Mouse (Mus musculus) retina, adult 2 months (tissue): ENCODE measurements around the gene Pef1.

Experiments used
- DNase-seq: peaks from one replicate; pipeline ENCODE4 v3.0.0-alpha.2; 2012; ENCODE audit warnings: low read depth, low spot score

Gene Pef1

GRCm38 (mm10) chr4:130138441-130139213 is 36.3 kb downstream of the Pef1 start:
- peak; percentile 23 for DNase-seq

DNA sequence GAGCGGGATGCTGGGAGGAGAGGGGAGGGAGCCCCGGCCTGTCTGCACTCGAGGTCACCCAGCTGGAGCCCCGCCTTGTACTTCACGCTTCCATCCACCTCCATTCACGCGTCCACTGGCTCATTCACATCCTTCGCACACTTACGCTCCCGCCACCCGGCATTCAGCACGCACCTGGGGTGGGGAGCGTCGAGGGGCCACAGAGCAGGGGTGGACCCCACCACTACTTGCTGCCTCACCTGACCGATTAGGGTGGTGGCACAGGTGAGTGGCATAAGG is 36.8 kb downstream of the Pef1 start, which contains the start of gene Hcrtr1:
TSS of gene Hcrtr1 (minus strand) at position 146 of the 279 bp plus-strand sequence.
- DNase-seq, result no peak

- DNase-seq, result no peak
Measured at GRCm38 (mm10) chr4:130140992-130141402, 38.6 kb downstream of the Pef1 start.

DNA sequence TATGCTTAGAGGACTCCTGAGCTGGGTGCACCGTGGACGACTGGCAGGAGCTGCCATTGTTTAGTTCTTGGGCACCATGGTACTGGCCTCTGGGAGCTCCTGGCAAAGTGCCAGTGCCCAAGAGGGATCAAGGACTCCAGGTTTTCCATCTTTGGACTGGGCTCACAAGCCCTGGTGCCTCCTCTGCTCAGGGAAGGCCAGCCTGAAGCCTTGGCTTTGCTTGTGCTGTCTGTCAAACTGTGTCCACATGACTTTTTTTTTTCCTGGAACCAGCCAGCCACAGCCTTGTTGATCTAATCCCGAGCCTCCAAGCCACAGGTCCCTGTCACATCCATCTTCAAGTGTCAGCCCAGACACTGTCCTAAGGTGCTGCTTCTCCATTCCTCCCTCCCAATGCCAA is 39.4 kb downstream of the Pef1 start:
- no peak for DNase-seq

GRCm38 (mm10) chr4:130148405-130148804 is 46.0 kb downstream of the Pef1 start:
- DNase-seq, result no peak

DNA sequence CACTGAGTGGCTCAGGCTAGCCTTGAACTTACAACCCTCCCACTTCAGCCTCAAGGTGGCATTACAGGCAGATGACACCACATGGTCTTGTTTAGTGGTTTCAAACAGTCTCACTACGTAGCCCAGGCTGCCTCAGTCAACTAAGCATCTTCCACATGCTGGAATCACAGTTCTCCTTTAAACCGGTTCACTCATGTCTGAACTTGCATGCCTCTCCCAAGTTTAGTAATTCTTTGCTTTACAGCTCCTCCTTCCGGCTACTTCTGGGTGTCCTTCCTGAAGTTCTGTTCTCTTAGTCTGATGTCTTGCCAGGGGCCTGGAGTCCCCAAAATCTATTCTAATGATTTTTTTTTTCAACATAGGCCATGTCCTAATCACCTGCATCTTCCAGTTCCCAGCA is 51.9 kb downstream of the Pef1 start:
- no peak for DNase-seq

DNA sequence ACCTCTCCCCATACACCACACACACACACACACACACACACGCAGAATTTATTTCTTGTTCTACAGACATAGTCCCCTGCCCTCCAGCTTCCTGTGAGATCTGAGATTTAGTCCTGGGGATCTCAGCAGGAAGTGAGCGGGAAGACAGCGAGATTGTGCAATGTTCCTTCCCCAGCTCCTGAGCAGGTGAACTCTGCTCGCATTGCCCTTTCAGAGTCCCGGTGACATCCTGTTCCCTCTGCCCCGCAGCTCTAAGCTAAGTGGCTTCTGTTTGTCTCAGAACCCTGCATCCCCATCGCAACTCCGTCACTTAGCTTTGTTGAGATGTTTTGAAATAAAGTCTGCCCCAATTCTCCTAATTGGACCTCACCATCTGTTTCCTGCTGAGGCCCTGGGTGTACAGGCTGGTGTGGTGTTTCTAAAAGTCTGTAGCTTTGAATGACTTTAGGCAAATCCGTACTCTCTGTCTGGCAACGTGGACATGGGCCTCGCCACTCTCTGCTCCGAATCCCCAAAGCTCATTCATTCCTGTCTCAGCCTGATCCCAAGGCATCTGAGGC is 54.5 kb downstream of the Pef1 start:
- DNase-seq, result no peak

- DNase-seq, result no peak
Measured at GRCm38 (mm10) chr4:130161349-130161748, 59.0 kb downstream of the Pef1 start.

DNA sequence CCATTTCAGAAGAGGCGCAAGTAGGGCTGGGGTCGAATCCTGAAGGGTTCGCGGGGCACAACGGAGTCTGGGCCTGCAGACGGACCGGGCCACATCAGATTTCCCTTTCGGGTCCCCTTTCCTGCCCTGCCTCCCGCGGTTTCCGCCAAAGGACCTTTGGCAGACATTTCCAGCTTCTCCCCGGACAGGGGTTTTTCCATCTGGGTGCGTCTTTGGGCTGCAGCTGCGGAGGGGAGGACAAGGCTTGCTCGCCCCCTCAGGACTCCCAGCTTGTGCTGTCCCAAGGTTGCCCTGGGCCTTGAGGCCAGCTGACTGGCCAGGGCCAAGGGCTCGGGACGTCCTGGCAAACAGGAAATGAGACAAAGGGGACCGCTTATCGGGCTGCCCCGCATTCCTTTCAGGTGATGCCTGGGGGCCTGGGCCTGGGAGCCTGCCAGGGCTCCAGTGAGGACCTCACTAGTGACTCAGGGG is 61.1 kb downstream of the Pef1 start:
- no peak for DNase-seq

DNA sequence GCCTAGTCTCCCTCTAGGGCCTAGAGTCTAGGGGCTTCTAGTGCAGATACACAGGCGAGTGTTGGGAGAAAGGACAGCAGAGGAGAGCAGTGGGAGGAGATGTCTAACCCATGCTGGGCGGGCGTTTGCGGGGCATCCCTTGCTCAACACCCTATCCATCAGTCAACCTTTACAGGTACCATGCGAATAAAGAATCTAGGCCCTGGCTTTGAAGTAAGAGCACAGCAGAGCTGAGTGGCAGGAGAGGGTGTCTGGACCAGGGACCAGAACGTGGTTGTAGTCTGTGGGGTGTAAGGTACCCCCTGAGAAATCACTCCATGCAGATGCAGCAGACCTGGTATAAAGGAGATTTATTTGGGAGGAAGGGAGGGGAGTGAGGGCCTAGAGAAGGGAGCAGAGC is 61.8 kb downstream of the Pef1 start:
- DNase-seq, result no peak

- no peak for DNase-seq
Measured at GRCm38 (mm10) chr4:130166061-130166460, 63.7 kb downstream of the Pef1 start.

- no peak for DNase-seq
Measured at GRCm38 (mm10) chr4:130166592-130166991, 64.2 kb downstream of the Pef1 start.

DNA sequence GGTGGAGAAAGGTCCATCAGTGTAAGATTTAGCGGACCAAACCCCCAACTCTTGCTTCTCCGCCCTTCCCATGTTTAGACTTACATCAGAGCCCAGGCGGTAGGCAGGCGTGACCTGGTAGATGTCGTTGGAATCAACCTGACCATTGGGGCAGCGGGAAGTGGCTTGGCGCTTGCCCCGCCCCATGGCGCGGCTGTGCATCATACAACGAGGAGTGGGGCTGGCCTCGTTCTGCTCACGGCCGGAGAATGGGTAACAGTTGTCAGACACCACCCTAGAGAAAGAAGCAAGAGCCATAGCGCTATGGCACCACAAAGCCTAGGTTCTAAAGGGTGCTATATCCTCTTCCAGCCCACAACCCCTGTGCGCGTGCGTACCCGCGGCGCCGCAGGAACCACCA is 65.0 kb downstream of the Pef1 start:
- DNase-seq, result no peak

- DNase-seq, result no peak
Measured at GRCm38 (mm10) chr4:130167814-130168213, 65.5 kb downstream of the Pef1 start.

DNA sequence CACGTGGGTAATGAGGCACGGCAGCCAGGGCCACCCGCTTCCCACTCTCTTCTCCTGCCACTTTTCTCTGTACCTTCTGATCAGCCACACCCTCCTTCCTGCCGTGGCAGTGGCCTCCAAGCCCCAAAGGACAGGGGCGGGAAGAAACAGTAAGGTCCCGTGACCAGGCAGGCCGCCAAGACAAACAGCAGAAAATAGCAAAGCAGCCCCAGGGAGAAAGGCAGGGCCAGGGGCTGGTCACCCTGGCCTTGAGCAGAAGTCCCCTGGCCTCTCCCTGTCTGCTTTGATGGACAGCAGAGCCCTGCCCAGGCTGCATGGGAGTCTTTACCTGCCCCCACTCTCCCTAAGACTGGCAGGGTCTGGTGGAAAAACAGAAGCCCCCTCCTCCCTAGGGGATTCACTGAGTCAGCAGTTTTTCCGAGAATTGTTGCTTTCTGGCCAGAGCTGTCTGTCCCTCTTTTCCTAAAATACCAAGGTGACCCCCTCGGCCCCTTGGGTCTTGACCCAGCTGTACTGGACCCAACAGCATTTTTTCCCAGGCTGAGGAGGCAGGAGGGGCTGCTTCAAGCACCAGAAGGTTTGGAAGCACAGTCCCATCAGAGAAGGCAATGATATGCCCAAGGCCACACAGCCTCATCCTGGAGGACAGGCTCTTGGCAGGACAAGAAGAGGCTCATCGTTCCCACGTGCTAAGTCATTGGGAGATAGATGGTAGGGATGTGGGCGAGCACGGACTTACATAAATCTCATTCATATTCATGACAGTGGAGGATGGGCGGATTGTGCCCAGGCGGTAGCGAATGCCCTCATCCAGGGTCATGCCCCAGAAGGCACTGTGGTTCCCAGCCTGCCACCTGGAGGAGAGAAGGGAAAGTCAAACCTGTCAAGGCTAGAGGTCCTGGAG is 66.2 kb downstream of the Pef1 start:
- no peak for DNase-seq

GRCm38 (mm10) chr4:130169411-130169971 is 67.1 kb downstream of the Pef1 start:
- DNase-seq, result no peak

DNA sequence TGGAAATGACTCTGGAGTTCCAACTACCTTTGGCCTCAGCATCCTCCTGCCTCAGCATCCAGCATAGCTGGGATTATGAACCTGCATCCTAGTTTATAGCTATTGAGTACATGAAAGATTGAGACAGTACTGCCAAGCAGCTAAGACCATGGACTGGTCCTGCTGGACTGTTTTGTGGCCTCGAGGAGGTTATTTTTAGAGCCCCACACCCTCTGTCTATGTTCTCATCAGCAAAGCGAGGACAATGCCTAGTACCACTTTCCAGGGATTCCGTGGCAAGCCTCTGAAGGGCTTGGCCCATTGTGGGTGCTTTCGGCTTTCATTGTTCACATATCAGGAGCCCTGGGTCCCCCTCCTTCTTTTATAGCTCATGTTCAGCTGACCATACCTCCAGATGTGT is 68.0 kb downstream of the Pef1 start:
- DNase-seq, result no peak

- DNase-seq, result no peak
Measured at GRCm38 (mm10) chr4:130171951-130172765, 69.8 kb downstream of the Pef1 start.

DNA sequence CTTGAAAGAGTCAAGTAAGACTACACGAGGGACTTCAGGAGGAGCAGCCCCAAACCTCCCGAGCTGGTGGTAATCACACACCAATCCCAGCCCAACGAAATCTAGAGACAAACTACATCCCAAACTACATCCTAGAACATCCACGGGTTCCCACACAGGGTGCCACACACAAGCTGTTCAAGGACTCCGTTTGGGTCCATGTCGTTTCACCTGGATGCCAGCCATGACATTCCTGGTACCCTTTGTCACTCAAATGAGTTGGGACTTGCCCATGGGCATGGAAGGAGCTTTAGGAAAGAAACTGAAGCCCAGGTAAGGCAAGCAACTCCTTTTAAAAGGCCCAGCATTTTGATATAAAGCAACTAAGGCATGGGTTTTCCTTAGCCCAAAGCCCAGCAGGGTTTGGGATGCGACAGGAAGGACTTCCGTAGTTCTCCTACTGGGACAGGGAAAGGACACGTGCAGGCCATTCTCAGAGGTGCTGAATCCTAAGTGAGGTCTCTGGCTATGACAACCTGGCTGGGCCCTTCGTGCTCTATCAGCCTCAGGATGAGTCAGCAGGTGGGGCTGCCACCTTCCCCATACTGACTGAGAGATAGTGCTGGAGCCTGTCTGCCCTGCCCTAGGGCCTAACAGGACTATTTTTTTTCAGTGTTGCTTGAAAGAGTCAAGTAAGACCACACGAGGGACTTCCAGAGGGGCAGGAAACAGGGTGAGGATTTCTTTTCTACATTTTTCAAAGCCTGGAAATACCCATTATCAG is 70.9 kb downstream of the Pef1 start:
- no peak for DNase-seq

DNA sequence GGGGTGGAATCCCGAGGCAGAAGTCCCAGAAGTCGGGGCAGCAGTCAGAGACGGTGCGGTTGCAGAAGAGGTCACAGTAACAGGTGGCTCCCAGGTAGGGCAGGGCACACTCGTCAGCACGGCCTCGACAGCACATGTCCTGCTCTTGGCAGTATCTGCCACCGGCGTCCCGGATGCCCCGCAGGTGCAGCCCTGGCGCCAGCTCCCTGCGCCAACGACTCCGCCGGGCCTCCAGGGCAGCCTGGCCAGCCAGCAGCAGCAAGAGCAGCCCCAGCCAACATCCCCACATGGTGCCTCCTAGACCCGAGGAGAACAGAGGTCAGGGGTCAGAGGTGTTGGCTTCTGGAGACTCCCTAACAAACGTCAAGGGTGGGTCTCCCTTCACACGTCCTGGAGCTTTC is 71.6 kb downstream of the Pef1 start:
- DNase-seq, result no peak
